Mouse (Mus musculus) limb, embryonic 14.5 days (tissue): ENCODE measurements around the gene Rangrf. TPM values are rescaled to one million over a fixed set of nuclear protein-coding genes. Genes with fewer than 3 reads are reported as not detected.
"Not testable (repeated sequence)": the region's sequence is repeated elsewhere in the genome, so short reads cannot be mapped to it uniquely, and the experiment has no call there.

Experiments
- ATAC-seq: fragments of 200-750 bp; cut with Nextera tagmentation; 2 replicates; pipeline ENCODE4 v1.8.0; 2017; ENCODE audit warnings: low read depth, moderate number of reproducible peaks, moderate TSS enrichment; ENCODE audit not compliant: low FRiP score
- DNase-seq: peaks from one replicate; pipeline ENCODE4 v3.0.0-alpha.2; 2015; ENCODE audit warnings: low spot score
- H3K27ac ChIP-seq: fragments of 300-500 bp; sonication (generic); replicated peaks from 2 replicates; pipeline ENCODE4 v1.5.1; 2014; ENCODE audit warnings: low read depth, mild to moderate bottlenecking, low read length, moderate library complexity, mixed read lengths
- H3K27me3 ChIP-seq: fragments of 300-500 bp; sonication (generic); 2 replicates; pipeline ENCODE4 v1.6.1; 2014; ENCODE audit warnings: low read length, mixed read lengths; ENCODE audit not compliant: control insufficient read depth, insufficient read depth
- H3K36me3 ChIP-seq: fragments of 300-500 bp; sonication (generic); 2 replicates; pipeline ENCODE4 v1.6.1; 2014; ENCODE audit warnings: mild to moderate bottlenecking, low read length, moderate library complexity, mixed read lengths; ENCODE audit not compliant: control insufficient read depth, insufficient read depth
- H3K4me1 ChIP-seq: fragments of 300-500 bp; sonication (generic); 2 replicates; pipeline ENCODE4 v1.6.1; 2014; ENCODE audit warnings: antibody characterized with exemption, low read length, mixed read lengths; ENCODE audit not compliant: control insufficient read depth, insufficient read depth
- H3K4me2 ChIP-seq: fragments of 300-500 bp; sonication (generic); replicated peaks from 2 replicates; pipeline ENCODE4 v1.6.1; 2014; ENCODE audit warnings: low read depth, mild to moderate bottlenecking, low read length, moderate library complexity; ENCODE audit not compliant: severe bottlenecking
- H3K4me3 ChIP-seq: fragments of 300-500 bp; sonication (generic); replicated peaks from 2 replicates; pipeline ENCODE4 v1.5.1; 2014; ENCODE audit warnings: low read length
- H3K9ac ChIP-seq: fragments of 300-500 bp; sonication (generic); 2 replicates; pipeline ENCODE4 v1.6.1; 2014; ENCODE audit warnings: mild to moderate bottlenecking, low read depth, low read length, moderate library complexity; ENCODE audit not compliant: severe bottlenecking
- H3K9me3 ChIP-seq: fragments of 300-500 bp; sonication (generic); 2 replicates; pipeline ENCODE4 v1.6.1; 2016; ENCODE audit warnings: low read length; ENCODE audit not compliant: control insufficient read depth
- POLR2A ChIP-seq: fragments of 200-500 bp; IDR thresholded peaks from 2 replicates; pipeline ENCODE4 v1.8.0; 2012; ENCODE audit warnings: inconsistent platforms, mild to moderate bottlenecking, moderate library complexity, borderline replicate concordance; ENCODE audit not compliant: insufficient read depth, insufficient read length; ENCODE audit errors: extremely low read depth
- WGBS: fragments of 180-500 bp; shearing (Covaris S2); extraction: QIAGEN DNeasy Blood & Tissue Kit; methylation state at CpG from one replicate; pipeline ENCODE4 v1.1.7; 2014; 5-methylcytosine and 5-hydroxymethylcytosine counted together
- polyA plus RNA-seq, 2 experiments: library from polyadenylated mRNA; depleted of rRNA in 1 of 2; stranded (reverse) in 1 of 2; unstranded in 1 of 2; fragments of >200 nt; fragmentation: Nextera tagmentation in 1 of 2; extraction: Ambion mirVana in 1 of 2; gene quantifications; 2 replicates each; pipeline versions ENCODE4 v1.2.1 to v1.2.3; 2012 to 2014

Rangrf gene
- polyA plus RNA-seq, 2 experiments = 42.8 to 43.4 TPM

- no peak for DNase-seq
- no peak for TF ChIP-seq POLR2A
- H3K36me3 ChIP-seq = no peaks in the 10 kb centered on the region
- no peaks in the 10 kb centered on the region for H3K9me3 ChIP-seq
- 0 out of 2 replicates have a peak overlapping the region, but pooled peaks have one; percentile 84 for H3K4me2 ChIP-seq
- no peaks in the 10 kb centered on the region for H3K27me3 ChIP-seq
- H3K9ac ChIP-seq = no peak overlapping the region
- no peak overlapping the region for H3K4me3 ChIP-seq
- H3K4me1 ChIP-seq = peaks cover 6% of the 10 kb centered on the region
- no peak for ATAC-seq
- 89% methylated on average over 15 of the region's 15 CpGs for WGBS
- no peak overlapping the region for H3K27ac ChIP-seq
Measured at GRCm38 (mm10) chr11:69010400-69011323, 35.7 kb upstream of the Rangrf start.

GRCm38 (mm10) chr11:69009508-69009907 is 34.5 kb upstream of the Rangrf start:
- 91% methylated on average over 1 of the region's 1 CpGs for WGBS
- Histone ChIP-seq H3K4me3 (no peak overlapping the region), H3K36me3 (no peaks in the 10 kb centered on the region), H3K9me3 (no peaks in the 10 kb centered on the region), H3K4me1 (peaks cover 6% of the 10 kb centered on the region), H3K9ac (no peak overlapping the region), H3K27ac (no peak overlapping the region), H3K4me2 (no peak overlapping the region), H3K27me3 (no peaks in the 10 kb centered on the region)
- no peak for TF ChIP-seq POLR2A
- ATAC-seq = no peak
- no peak for DNase-seq

- H3K27me3 ChIP-seq = no peaks in the 10 kb centered on the region
- H3K27ac ChIP-seq = no peak within 1 kb of the TSS; the same call in 1 of the 2 replicates
- peaks cover 1% of the 10 kb centered on the region; the same call in 1 of the 2 replicates for H3K36me3 ChIP-seq
- no peak for TF ChIP-seq POLR2A
- ATAC-seq = peak; percentile 82
- 10% methylated on average over 38 of the region's 38 CpGs for WGBS
- peak within 1 kb of the TSS; percentile 67 for H3K9ac ChIP-seq
- H3K9me3 ChIP-seq = no peaks in the 10 kb centered on the region
- peak within 1 kb of the TSS; percentile 66 for H3K4me2 ChIP-seq
- DNase-seq = peak; percentile 93
- peak within 1 kb of the TSS; percentile 70 for H3K4me3 ChIP-seq
- peaks cover 6% of the 10 kb centered on the region for H3K4me1 ChIP-seq
Measured at GRCm38 (mm10) chr11:69008182-69009121, 33.5 kb upstream of the Rangrf start, which contains the start of gene Pfas. Gene Pfas (minus strand): TSS chr11:69008460.

GRCm38 (mm10) chr11:69006575-69006974 is 31.6 kb upstream of the Rangrf start:
- peaks cover 19% of the 10 kb centered on the region for H3K36me3 ChIP-seq
- H3K9me3 ChIP-seq, H3K27me3 ChIP-seq, H3K27ac ChIP-seq, ATAC-seq, H3K4me3 ChIP-seq, H3K4me1 ChIP-seq, H3K4me2 ChIP-seq, DNase-seq, H3K9ac ChIP-seq: not testable (repeated sequence)

- Histone ChIP-seq H3K4me2 (no peak overlapping the region), H3K9ac (no peak overlapping the region), H3K9me3 (no peaks in the 10 kb centered on the region), H3K36me3 (peaks cover 33% of the 10 kb centered on the region), H3K27me3 (no peaks in the 10 kb centered on the region), H3K27ac (no peak overlapping the region), H3K4me3 (no peak overlapping the region), H3K4me1 (peaks cover 6% of the 10 kb centered on the region)
- ATAC-seq (no peak), DNase-seq (no peak)
- no peak for TF ChIP-seq POLR2A
- 85% methylated on average over 7 of the region's 7 CpGs for WGBS
Measured at GRCm38 (mm10) chr11:69005193-69005592, 30.2 kb upstream of the Rangrf start.
